Mouse (Mus musculus): ENCODE measurements around the gene Fgf13.
A peak's percentile ranks its signal among the peaks of the same experiment; 100 is the strongest.

Gene Fgf13

DNA sequence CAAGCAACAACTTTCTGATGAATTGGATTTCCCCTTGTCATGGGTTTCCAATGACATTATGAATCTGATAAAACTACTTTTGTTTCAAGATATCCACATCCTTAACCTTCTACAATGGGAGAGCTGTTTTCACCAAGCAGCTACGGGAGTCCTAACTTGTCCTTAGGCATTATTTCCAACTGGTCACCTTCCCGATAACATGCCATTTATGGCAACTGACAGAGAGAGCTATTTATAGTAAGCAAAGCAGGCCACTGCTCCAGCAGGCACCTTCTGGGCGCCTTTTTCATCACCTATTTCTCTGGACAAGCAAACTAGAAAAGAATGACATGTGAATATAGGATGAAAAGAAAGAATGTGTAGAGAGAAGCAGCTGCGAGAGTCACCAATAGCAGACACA lies 385.5 kb downstream of the Fgf13 start:
- no peak for DNase-seq

DNA sequence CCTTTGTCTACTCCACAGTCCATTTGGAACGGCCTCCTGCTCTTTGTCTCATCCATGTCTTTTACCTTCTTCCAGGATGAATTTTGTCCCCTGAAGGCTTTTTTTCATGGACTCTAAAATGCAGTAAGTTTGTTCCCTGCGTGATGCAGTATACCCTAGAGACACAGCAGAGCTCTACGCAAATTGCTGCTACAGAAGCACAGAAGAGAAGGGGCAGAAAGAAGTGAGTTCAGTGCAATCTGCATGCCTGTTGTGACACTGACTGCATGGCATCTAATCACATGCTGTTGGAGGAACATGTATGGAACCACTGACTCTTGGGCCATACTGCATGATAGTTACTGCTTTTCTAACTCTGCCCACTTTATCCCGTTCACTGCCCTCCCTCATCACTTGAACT lies 388.2 kb downstream of the Fgf13 start:
- no peak for DNase-seq

DNA sequence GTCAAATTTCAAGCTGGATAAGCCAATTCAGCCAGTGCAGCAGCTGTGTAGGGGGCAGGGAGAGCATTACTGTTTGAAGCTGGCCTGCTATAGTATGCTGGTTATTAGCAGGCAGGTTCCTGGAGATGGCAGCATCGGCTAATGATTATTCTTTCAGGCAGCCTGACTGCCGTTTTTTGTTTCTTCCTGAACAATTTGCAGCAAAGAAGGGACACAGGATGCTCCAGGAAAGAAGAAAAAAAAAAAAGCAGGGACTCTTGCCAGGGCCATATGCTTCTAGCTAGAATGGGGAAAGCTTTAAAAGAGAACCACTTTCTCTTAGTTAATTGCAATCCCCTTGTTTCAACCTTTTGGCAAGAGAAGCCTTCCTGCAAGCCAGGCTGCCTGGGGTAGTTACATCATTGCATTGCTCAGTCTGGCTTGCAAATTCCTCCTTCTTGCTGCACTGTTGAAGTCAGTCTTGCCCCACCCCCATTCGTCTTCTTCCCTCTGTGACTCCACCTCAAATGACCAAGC lies 388.7 kb downstream of the Fgf13 start:
- DNase-seq, result peak; percentile 8

DNA sequence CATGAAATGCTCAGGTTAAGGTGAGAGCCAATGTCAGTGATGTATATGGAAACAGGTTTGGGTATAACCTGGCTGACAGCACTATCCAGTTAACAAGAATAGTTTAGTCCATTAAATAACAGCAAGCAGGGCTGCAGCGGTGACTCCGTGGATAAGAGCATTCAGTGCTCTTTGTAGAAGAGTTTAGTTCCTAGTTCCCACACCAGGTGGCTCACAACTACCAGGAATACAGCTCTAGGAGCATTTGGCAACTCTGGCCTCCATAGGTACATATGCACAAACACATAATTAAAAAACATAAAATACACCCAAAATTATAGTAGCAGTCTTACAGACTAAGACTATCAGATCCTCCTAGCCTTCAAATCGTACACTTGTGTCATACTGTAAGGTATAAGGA lies 390.2 kb downstream of the Fgf13 start:
- DNase-seq, result no peak

DNA sequence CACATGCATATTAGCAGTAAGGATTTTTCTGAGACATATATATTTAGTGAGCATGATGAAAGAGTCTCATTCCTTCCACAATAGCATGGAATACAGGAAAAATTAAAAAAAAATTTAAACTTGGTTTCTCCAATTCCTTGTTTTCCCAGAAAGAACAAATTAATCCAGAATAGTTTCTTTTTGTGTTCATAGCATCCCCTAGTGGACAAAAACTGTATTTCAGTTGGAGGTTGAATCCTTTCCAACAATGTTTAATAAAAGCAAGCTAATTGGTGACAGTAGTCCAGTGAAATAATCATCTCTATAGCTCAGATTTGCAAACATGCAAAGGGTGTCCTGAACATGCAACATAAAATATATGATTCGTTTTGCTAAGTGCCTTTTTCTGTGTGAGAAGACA lies 395.7 kb downstream of the Fgf13 start:
- DNase-seq, result no peak

DNA sequence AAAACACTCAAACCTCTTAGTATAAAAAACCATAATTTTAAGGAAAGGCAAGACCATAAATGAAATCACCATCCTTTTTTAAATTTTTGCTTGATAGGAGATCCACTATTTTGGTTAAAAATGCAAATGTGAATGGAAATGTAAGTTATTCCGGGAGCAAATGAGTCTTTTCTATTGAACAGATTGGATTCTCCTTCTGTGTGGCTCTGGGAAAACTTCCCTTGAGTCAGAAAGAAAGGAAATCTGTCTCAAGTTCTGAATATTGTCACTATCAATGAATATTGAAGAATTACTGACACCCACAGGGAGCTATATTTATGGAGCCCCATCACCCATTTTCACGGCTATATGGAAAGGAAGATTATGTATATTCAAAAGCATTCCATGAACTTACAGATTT lies 401.1 kb downstream of the Fgf13 start:
- no peak for DNase-seq

DNA sequence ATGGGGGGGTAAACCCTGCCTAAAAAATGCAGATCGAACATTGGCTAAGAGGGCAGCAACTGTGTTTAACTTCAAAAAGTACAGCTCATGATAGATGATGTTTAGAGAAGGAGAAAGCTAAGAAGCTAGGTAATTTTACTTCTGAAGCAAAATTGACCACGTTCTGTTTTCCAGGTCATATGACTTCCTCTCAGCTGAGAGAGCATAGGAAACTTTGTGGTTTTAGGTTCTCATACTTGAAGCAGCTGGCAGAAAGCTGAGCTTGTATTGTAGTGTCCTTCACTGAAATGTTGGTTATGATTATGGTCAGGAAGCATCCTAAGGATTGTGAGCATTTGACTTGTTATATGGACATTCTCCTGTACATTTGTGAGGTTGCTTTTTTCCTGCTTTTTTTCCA lies 425.9 kb downstream of the Fgf13 start:
- DNase-seq, result no peak

DNA sequence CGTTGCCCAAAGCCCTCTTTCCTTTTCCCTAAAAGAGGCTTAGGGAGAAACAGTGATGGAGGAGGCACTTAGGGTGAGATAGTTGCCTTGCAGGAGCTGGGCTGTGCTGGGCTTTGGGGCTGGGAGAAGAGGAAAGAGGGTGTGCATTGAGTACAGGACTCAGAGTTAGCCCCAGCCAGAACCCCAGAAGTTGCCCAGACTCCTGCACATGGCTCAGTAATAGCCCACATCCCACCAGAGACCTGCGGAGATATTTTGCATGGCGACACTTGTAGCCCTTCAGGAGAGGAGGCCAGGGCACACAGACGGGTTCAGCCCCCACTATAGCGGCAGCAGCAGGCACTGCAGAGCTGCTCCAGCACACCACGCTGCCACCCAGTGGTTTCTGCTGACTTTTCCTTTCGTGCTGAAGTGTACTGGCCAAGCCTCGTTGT lies 432.9 kb downstream of the Fgf13 start:
- DNase-seq, result peak; percentile 52

DNA sequence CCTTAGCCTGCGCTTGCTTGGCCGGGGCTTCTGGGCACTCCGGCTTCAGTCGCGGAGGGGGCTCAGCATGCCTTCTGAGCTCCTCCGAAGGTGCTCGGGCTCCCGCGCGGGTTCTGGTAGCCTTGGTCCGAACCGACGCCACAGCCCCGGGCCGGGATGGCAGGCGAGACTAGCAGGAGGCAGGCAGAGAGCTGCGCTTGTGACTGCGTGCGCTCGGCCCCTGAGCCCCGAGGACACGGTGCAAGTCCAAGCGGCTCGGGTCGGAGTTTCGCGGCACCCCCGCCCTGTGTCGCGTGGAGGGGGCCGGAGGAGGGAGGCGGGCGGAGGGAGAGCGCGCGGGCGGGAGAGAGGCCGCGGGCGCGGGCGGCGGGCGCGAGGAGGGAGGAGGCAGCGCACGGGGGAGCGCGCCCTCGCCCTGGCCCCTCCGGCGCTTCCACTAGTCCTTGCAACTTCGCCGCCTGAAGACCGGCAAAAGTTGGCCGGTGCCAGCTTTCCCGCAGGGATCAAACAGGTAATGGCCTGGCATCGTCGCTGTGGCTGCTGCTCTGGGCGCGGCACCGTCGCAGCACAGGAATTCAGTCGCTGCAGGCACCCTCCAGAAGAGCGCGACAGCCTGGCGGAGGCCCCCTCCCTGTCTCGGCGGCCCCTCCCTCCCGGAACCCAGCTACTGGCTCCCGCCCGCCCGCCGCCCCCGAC lies 433.6 kb downstream of the Fgf13 start:
- DNase-seq, result peak; percentile 38

DNA sequence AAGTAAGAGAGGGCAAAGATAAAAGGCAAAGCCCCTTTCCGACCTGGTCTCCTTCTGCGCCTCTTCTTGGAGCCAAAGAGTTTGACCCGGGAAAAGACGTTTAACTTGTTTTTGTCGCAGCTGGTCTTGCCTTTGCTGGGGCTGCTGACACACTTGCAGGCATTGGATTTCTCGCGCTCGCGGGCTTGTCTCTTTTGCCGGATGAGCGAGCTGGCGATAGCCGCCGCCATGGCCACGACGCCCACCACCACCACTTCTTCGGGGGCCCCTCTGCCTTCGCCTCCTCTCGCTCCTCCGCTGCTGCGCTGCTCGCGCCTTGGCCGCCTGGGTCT lies 434.1 kb downstream of the Fgf13 start:
- peak; percentile 27 for DNase-seq

DNA sequence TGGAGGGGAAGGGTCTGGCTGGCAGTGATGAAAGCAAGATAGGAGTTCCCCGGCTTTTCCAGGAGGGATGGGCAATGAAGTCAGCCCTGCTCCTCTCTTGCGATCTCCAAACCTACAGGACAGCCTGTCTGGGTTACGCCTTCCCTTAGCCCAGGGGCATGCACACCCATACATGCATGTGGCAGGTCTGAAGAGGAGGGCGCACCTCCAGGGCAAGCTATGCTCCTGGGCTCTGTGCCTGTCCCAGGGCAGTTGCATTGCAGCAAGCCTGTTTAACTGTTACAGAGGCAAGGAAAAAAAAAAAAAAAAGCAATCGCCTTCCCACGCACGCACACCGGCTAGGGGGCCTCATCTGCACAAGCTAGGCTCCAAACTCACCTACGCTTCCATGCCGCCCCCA lies 434.5 kb downstream of the Fgf13 start:
- peak; percentile 2 for DNase-seq

DNA sequence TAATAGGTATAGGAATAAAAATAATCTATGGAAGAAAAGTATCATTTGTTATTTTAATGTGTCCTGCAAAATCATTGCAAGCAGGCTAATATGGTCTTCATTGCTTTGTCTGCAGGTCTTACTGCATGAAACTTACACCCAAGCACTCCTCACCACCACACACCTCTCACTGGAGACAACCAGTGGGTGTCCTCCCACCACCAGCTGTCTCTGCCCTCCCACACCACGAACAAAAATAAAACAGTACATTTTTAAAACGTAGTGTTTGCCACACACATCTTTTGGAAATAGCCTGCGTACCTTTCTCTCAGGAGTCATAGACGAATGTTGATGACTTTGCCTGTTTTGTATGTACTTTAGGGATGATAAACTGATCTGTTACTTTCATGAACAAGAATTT lies 441.2 kb downstream of the Fgf13 start:
- DNase-seq, result no peak

DNA sequence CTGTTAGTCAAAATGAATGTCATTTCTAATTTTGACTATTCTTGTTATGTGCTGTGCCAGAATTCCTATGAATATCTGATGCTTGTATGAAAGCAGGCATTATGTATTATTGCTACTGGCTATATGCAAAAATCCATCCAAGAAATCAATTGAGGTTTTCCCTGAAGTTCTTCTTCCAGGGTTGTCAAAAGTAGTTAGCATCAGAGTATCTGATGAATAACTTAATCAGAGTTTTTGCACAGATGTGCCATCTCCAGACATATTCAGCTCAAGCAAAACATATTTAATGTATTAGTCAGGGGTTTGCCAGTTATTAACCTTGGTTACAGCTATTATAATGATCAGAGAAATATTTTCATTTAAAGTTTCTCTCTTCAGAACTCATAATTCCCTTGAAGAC lies 454.7 kb downstream of the Fgf13 start:
- no peak for DNase-seq

DNA sequence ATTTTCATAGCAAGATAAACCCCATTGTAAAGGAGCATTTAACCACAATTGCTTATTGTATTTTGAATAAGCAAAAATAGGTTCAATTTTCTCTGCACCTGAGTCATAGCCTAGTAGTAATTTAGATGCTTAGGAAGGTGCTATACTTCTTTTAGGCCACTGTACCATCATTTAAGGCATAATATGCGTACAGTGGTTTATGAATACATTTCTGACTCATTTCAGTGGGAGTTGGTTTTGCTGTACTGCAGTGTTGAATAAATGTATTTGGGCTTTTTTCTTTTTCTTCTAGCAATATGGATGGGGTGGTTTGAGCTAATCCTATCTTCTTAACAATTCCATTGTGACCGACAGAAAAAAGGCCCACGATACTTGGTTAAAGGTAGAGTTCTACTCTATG lies 481.9 kb downstream of the Fgf13 start:
- DNase-seq, result no peak

DNA sequence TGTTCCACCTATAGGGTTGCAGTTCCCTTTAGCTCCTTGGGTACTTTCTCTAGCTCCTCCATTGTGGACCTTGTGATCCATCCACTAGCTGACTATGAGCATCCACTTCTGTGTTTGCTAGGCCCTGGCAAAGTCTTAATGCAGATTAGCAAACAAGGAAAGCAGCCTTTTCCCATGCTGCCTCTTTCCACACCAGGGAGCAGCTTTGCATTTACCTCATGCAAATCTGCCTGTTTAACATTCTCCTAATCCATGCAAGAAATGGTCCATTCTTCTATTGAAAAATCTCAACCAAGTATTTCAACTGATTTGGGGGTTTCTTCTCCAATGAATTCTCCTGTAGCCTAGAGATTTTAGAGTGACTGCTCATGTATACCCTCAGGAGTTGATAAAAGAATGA lies 487.4 kb downstream of the Fgf13 start:
- DNase-seq, result no peak

DNA sequence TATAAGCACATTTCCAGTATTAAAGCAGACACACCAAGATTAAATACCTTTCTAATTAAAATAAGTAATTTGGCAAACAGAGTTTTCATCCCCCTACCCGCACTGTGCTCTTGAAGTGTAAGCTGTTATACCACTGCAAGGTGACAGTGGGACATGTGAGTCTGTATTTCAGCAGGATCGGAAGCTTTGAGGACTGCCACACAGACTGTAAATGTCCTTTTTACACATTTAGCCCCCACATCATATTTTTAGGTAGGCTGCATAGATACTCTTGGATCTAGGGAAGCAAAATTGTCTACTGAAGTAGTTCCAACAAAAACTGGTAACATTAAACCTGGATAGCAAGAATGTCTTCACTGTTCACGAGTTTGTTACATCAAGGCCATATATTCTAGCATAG lies 495.8 kb downstream of the Fgf13 start:
- DNase-seq, result no peak

DNA sequence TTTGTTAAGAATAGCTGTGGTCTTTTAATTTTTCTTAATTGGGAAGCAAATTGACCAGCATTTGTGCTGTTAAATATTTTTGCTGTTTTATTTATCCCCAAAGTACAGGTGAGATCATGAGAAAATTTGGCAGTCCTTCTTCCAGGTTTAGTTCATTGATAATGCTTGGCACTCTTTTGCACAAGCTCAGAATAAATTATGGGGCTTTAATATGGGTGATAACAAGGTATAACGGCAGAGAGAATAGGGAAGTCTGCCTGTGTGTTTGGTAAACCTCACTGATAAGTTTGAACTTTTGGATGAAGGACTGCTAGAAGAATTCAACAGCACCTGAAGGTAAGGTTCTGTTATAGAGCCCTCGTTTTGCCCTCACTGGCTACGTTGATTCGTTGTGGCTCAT lies 504.7 kb downstream of the Fgf13 start:
- DNase-seq, result no peak

DNA sequence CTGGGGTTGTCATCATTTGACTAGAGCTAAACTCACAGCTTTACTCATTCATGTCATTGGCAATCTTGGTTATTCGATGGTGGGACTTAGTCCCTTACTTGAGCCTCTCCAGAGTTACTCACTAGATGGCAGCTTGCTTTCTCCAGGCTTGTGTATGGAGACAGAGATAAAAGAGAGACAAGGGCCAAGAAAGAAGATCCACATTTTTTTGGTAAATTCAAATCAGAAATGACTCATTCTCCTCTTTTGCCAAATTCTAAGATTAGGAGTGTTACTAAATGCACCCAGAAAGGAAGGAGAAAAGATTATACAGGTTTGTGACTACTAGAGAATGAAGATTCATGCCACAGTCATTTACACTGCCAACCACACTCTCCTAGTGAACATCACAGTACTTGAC lies 532.9 kb downstream of the Fgf13 start:
- DNase-seq, result no peak

All from right cerebral cortex, postnatal 4 days (tissue).